Mouse (Mus musculus) mouse embryonic stem cell (cell line): ENCODE data around the gene Mapkapk5.

Source experiments
- in situ Hi-C, 2 experiments: fragments of 300-500 bp; cut with MboI; formaldehyde crosslinking; loops; 1 replicate in 1 of 2; 3 replicates in 1 of 2; pipeline ENCODE4 v1.14.3; 2019 to 2020; ENCODE audit warnings: low sequenced_read_pairs in 2 of 2, low pct_unique_long_range_greater_than_20kb in 1 of 2, mixed read lengths in 1 of 2; ENCODE audit not compliant: unreplicated experiment in 1 of 2

Gene Mapkapk5

GRCm38 (mm10) chr5:121545793-121546529 is at the start of gene Mapkapk5:
TSS of gene Mapkapk5 (minus strand) at chr5:121545905.
- in situ Hi-C loops: no loop called here

GRCm38 (mm10) chr5:121594714-121595313 is 49.1 kb upstream of the Mapkapk5 start:
- in situ Hi-C loops: no loop called here

GRCm38 (mm10) chr5:121593451-121594401 is 48.0 kb upstream of the Mapkapk5 start, which contains the start of gene Aldh2:
TSS of gene Aldh2 (minus strand) at chr5:121593824.
- in situ Hi-C loops: no loop called here

- in situ Hi-C loops: no loop called here
These were observed 47.2 kb upstream of the Mapkapk5 start for GRCm38 (mm10) chr5:121592816-121593407.

GRCm38 (mm10) chr5:121592064-121592815 is 46.5 kb upstream of the Mapkapk5 start:
- in situ Hi-C loops: no loop called here

GRCm38 (mm10) chr5:121591417-121592063 is 45.8 kb upstream of the Mapkapk5 start:
- in situ Hi-C loops: no loop called here

GRCm38 (mm10) chr5:121589928-121590327 is 44.2 kb upstream of the Mapkapk5 start:
- in situ Hi-C loops: no loop called here

GRCm38 (mm10) chr5:121586400-121587039 is 40.8 kb upstream of the Mapkapk5 start:
- in situ Hi-C loops: no loop called here

- in situ Hi-C loops: no loop called here
These were observed 40.0 kb upstream of the Mapkapk5 start for GRCm38 (mm10) chr5:121585699-121586098.

- in situ Hi-C loops: no loop called here
These were observed 39.3 kb upstream of the Mapkapk5 start for GRCm38 (mm10) chr5:121585005-121585404.

- in situ Hi-C loops: no loop called here
These were observed 38.2 kb upstream of the Mapkapk5 start for GRCm38 (mm10) chr5:121583765-121584501.

- in situ Hi-C loops: no loop called here
These were observed 36.2 kb upstream of the Mapkapk5 start for GRCm38 (mm10) chr5:121581945-121582344.

- in situ Hi-C loops: no loop called here
These were observed 31.3 kb upstream of the Mapkapk5 start for GRCm38 (mm10) chr5:121576927-121577488.

- in situ Hi-C loops: no loop called here
These were observed 30.2 kb upstream of the Mapkapk5 start for GRCm38 (mm10) chr5:121575867-121576266.

GRCm38 (mm10) chr5:121574145-121574544 is 28.4 kb upstream of the Mapkapk5 start:
- in situ Hi-C loops: no loop called here

- in situ Hi-C loops: no loop called here
These were observed 25.1 kb upstream of the Mapkapk5 start for GRCm38 (mm10) chr5:121570787-121571186.
